Mouse (Mus musculus): ENCODE results near the gene Kif16b.

- TF ChIP-seq CTCF (IDR thresholded peaks at IDR 0.05; ENCODE audit: low read depth, low read length) (no peak), GATA1 (IDR thresholded peaks at IDR 0.05; ENCODE audit: borderline replicate concordance, low read length) (no peak), POLR2AphosphoS5 (IDR thresholded peaks at IDR 0.05; ENCODE audit: insufficient replicate concordance, low read depth, low read length) (no peak)
Measured at GRCm38 (mm10) chr2:142629523-142630312, 271.6 kb downstream of the Kif16b start.

Data from G1E (cell line).